Mouse (Mus musculus): Measurements from ENCODE around the gene Gm19668.

- TF ChIP-seq HCFC1 (IDR thresholded peaks at IDR 0.05; ENCODE audit: borderline replicate concordance, insufficient read depth, low read length): no peak
- TF ChIP-seq ZNF384 (IDR thresholded peaks at IDR 0.05; ENCODE audit: low read depth, low read length): no peak
Measured at GRCm38 (mm10) chr10:77769727-77770126, 29.2 kb downstream of the Gm19668 start.

Measured in ES-E14 (cell line).